Mouse (Mus musculus) limb, embryonic 10.5 days (tissue): ENCODE measurements around the gene Smtnl1. TPM values are rescaled to one million over a fixed set of nuclear protein-coding genes. Genes with fewer than 3 reads are reported as not detected.
A peak's percentile ranks its signal among the peaks of the same experiment; 100 is the strongest.
"Not testable (repeated sequence)": the region's sequence is repeated elsewhere in the genome, so short reads cannot be mapped to it uniquely, and the experiment has no call there.

Source experiments
- DNase-seq: peaks from one replicate; pipeline ENCODE4 v3.0.0-alpha.2; 2017; ENCODE audit warnings: low spot score
- H3K27ac ChIP-seq: fragments of 300-500 bp; sonication (generic); 2 replicates; pipeline ENCODE4 v1.5.1; 2016; ENCODE audit warnings: mild to moderate bottlenecking
- H3K27me3 ChIP-seq: fragments of 300-500 bp; sonication (generic); 2 replicates; pipeline ENCODE4 v1.6.1; 2016; ENCODE audit warnings: low read depth, mild to moderate bottlenecking; ENCODE audit not compliant: poor library complexity, severe bottlenecking
- H3K36me3 ChIP-seq: fragments of 300-500 bp; sonication (generic); 2 replicates; pipeline ENCODE4 v1.6.1; 2016; ENCODE audit warnings: mild to moderate bottlenecking, moderate library complexity
- H3K4me1 ChIP-seq: fragments of 300-500 bp; sonication (generic); 2 replicates; pipeline ENCODE4 v1.6.1; 2016
- H3K4me3 ChIP-seq: fragments of 300-500 bp; sonication (generic); 2 replicates; pipeline ENCODE4 v1.5.1; 2016; ENCODE audit warnings: mild to moderate bottlenecking, moderate library complexity
- H3K9me3 ChIP-seq: fragments of 300-500 bp; sonication (generic); replicated peaks from 2 replicates; pipeline ENCODE4 v1.6.1; 2016; ENCODE audit warnings: mild to moderate bottlenecking
- WGBS: fragments of 180-500 bp; shearing (Covaris S2); methylation state at CpG from one replicate; pipeline ENCODE4 v1.1.7; 2016; 5-methylcytosine and 5-hydroxymethylcytosine counted together
- polyA plus RNA-seq: library from polyadenylated mRNA; unstranded; fragments of >200 nt; fragmentation: Nextera tagmentation; extraction: Ambion mirVana; gene quantifications from 2 replicates; pipeline ENCODE4 v1.2.1, GENCODE M21; 2016

Smtnl1 gene
- polyA plus RNA-seq, 1 experiment from 2014 or later = 0.56 TPM

GRCm38 (mm10) chr2:84801223-84801622 is 21.2 kb downstream of the Smtnl1 start:
- not testable (repeated sequence) for H3K4me3 ChIP-seq, H3K36me3 ChIP-seq, H3K9me3 ChIP-seq, H3K27ac ChIP-seq, H3K27me3 ChIP-seq, DNase-seq
- peaks cover 14% of the 10 kb centered on the region for H3K4me1 ChIP-seq
- 84% methylated on average over 5 of the region's 5 CpGs for WGBS

GRCm38 (mm10) chr2:84800304-84800703 is 22.1 kb downstream of the Smtnl1 start:
- no peak for DNase-seq
- Histone ChIP-seq H3K4me3 (no peak overlapping the region), H3K4me1 (peaks cover 14% of the 10 kb centered on the region), H3K36me3 (no peaks in the 10 kb centered on the region), H3K27ac (no peak overlapping the region), H3K27me3 (no peaks in the 10 kb centered on the region), H3K9me3 (no peaks in the 10 kb centered on the region)
- 88% methylated on average over 4 of the region's 4 CpGs for WGBS

- peaks cover 14% of the 10 kb centered on the region for H3K4me1 ChIP-seq
- peak; percentile 55 for DNase-seq
- H3K27ac ChIP-seq = peak overlapping the region; percentile 77
- no peaks in the 10 kb centered on the region; the same call in 1 of the 2 replicates for H3K9me3 ChIP-seq
- no peaks in the 10 kb centered on the region for H3K36me3 ChIP-seq
- 2% methylated on average over 16 of the region's 16 CpGs for whole genome bisulfite sequencing
- peak overlapping the region; percentile 69 for H3K4me3 ChIP-seq
- no peaks in the 10 kb centered on the region for H3K27me3 ChIP-seq
These were observed 23.4 kb downstream of the Smtnl1 start for GRCm38 (mm10) chr2:84799041-84799561.

- H3K4me3 ChIP-seq = peak within 1 kb of the TSS; percentile 69
- H3K27me3 ChIP-seq = no peaks in the 10 kb centered on the region
- H3K27ac ChIP-seq = peak within 1 kb of the TSS; percentile 77
- 1% methylated on average over 21 of the region's 21 CpGs for WGBS
- DNase-seq = peak; percentile 73
- H3K36me3 ChIP-seq = no peaks in the 10 kb centered on the region
- peaks cover 14% of the 10 kb centered on the region for H3K4me1 ChIP-seq
- no peaks in the 10 kb centered on the region; the same call in 1 of the 2 replicates for H3K9me3 ChIP-seq
These were observed 23.9 kb downstream of the Smtnl1 start, which contains the start of gene Ube2l6 for GRCm38 (mm10) chr2:84798493-84798921. TSS of gene Ube2l6 (plus strand) at chr2:84798828.

- no peaks in the 10 kb centered on the region for H3K36me3 ChIP-seq
- peak overlapping the region; percentile 77; the same call in 1 of the 2 replicates for H3K27ac ChIP-seq
- DNase-seq = peak; percentile 84
- H3K4me1 ChIP-seq = peaks cover 14% of the 10 kb centered on the region
- peak overlapping the region; percentile 69 for H3K4me3 ChIP-seq
- WGBS = 13% methylated on average over 13 of the region's 13 CpGs
- H3K9me3 ChIP-seq = no peaks in the 10 kb centered on the region; the same call in 1 of the 2 replicates
- no peaks in the 10 kb centered on the region for H3K27me3 ChIP-seq
These were observed 24.5 kb downstream of the Smtnl1 start for GRCm38 (mm10) chr2:84797833-84798492.

GRCm38 (mm10) chr2:84793871-84794270 is 28.6 kb downstream of the Smtnl1 start:
- Histone ChIP-seq H3K27me3 (peaks cover 14% of the 10 kb centered on the region; the same call in 1 of the 2 replicates), H3K27ac (no peak overlapping the region), H3K4me3 (no peak overlapping the region), H3K4me1 (peaks cover 9% of the 10 kb centered on the region), H3K36me3 (no peaks in the 10 kb centered on the region), H3K9me3 (no peaks in the 10 kb centered on the region; the same call in 1 of the 2 replicates)
- DNase-seq = no peak
- WGBS = 86% methylated on average over 3 of the region's 3 CpGs

- Histone ChIP-seq H3K27ac (no peak overlapping the region), H3K36me3 (no peaks in the 10 kb centered on the region), H3K4me3 (no peak overlapping the region), H3K27me3 (peaks cover 14% of the 10 kb centered on the region; the same call in 1 of the 2 replicates), H3K9me3 (no peaks in the 10 kb centered on the region; the same call in 1 of the 2 replicates), H3K4me1 (peaks cover 6% of the 10 kb centered on the region)
- no peak for DNase-seq
- 90% methylated on average over 3 of the region's 3 CpGs for WGBS
These were observed 29.3 kb downstream of the Smtnl1 start for GRCm38 (mm10) chr2:84793154-84793553.

GRCm38 (mm10) chr2:84792516-84792915 is 29.9 kb downstream of the Smtnl1 start:
- H3K4me1 ChIP-seq = peaks cover 6% of the 10 kb centered on the region; the same call in 1 of the 2 replicates
- DNase-seq = no peak
- H3K9me3 ChIP-seq = no peaks in the 10 kb centered on the region; the same call in 1 of the 2 replicates
- peaks cover 14% of the 10 kb centered on the region; the same call in 1 of the 2 replicates for H3K27me3 ChIP-seq
- no peak overlapping the region for H3K27ac ChIP-seq
- H3K36me3 ChIP-seq = no peaks in the 10 kb centered on the region
- H3K4me3 ChIP-seq = no peak overlapping the region
- WGBS = 93% methylated on average over 3 of the region's 3 CpGs

- peaks cover 14% of the 10 kb centered on the region; the same call in 1 of the 2 replicates for H3K27me3 ChIP-seq
- DNase-seq = no peak
- peaks cover 6% of the 10 kb centered on the region; the same call in 1 of the 2 replicates for H3K4me1 ChIP-seq
- H3K27ac ChIP-seq = no peak overlapping the region
- WGBS = 52% methylated on average over 9 of the region's 9 CpGs
- H3K9me3 ChIP-seq = no peaks in the 10 kb centered on the region; the same call in 1 of the 2 replicates
- H3K36me3 ChIP-seq = no peaks in the 10 kb centered on the region
- H3K4me3 ChIP-seq = no peak overlapping the region
These were observed 32.0 kb downstream of the Smtnl1 start for GRCm38 (mm10) chr2:84790418-84790817.

- H3K27ac ChIP-seq = no peak overlapping the region
- no peak for DNase-seq
- no peaks in the 10 kb centered on the region for H3K9me3 ChIP-seq
- peaks cover 14% of the 10 kb centered on the region; the same call in 1 of the 2 replicates for H3K27me3 ChIP-seq
- 81% methylated on average over 3 of the region's 3 CpGs for WGBS
- peaks cover 6% of the 10 kb centered on the region; the same call in 1 of the 2 replicates for H3K4me1 ChIP-seq
- H3K4me3 ChIP-seq = no peak overlapping the region
- no peaks in the 10 kb centered on the region for H3K36me3 ChIP-seq
These were observed 34.1 kb downstream of the Smtnl1 start for GRCm38 (mm10) chr2:84788316-84788715.

- H3K4me3 ChIP-seq = no peak overlapping the region
These were observed 38.4 kb downstream of the Smtnl1 start for GRCm38 (mm10) chr2:84783840-84784566.

GRCm38 (mm10) chr2:84783315-84783714 is 39.1 kb downstream of the Smtnl1 start:
- no peaks in the 10 kb centered on the region for H3K27me3 ChIP-seq
- H3K4me3 ChIP-seq = no peak overlapping the region
- DNase-seq = no peak
- no peaks in the 10 kb centered on the region for H3K36me3 ChIP-seq
- no peaks in the 10 kb centered on the region for H3K9me3 ChIP-seq
- WGBS = 92% methylated on average over 1 of the region's 1 CpGs
- no peak overlapping the region for H3K27ac ChIP-seq
- H3K4me1 ChIP-seq = peaks cover 3% of the 10 kb centered on the region; the same call in 1 of the 2 replicates

More at GRCm38 (mm10) chr2:84783840-84784566, 38.4 kb downstream of the Smtnl1 start:
- Histone ChIP-seq H3K27ac (no peak overlapping the region), H3K27me3 (no peaks in the 10 kb centered on the region), H3K36me3 (no peaks in the 10 kb centered on the region), H3K9me3 (no peaks in the 10 kb centered on the region), H3K4me1 (peaks cover 6% of the 10 kb centered on the region; the same call in 1 of the 2 replicates)
- DNase-seq = no peak
- WGBS = 89% methylated on average over 3 of the region's 3 CpGs
